Mouse (Mus musculus) heart, adult 2 months (tissue): ENCODE measurements around the gene Mansc1. TPM values are rescaled to one million over a fixed set of nuclear protein-coding genes. Genes with fewer than 3 reads are reported as not detected.

Experiments
- DNase-seq, 2 experiments: peaks; one replicate each; pipeline ENCODE4 v3.0.0; 2021
- H3K27ac ChIP-seq: fragments of 200-600 bp; 2 replicates; pipeline ENCODE4 v1.8.1; 2022
- H3K27me3 ChIP-seq: fragments of 200-500 bp; 2 replicates; pipeline ENCODE4 v1.6.1; 2012; ENCODE audit warnings: mild to moderate bottlenecking, low read length, inconsistent platforms, mixed read lengths; ENCODE audit not compliant: control insufficient read depth, insufficient read depth
- H3K36me3 ChIP-seq: fragments of 200-500 bp; 2 replicates; pipeline ENCODE4 v1.6.1; 2012; ENCODE audit warnings: low read length, inconsistent platforms; ENCODE audit not compliant: control insufficient read depth, insufficient read depth
- H3K4me1 ChIP-seq: fragments of 200-500 bp; 2 replicates; pipeline ENCODE4 v1.6.1; 2011; ENCODE audit warnings: low read length; ENCODE audit not compliant: control insufficient read depth, insufficient read depth
- H3K4me3 ChIP-seq: fragments of 200-600 bp; 2 replicates; pipeline ENCODE4 v1.8.1; 2022
- H3K79me2 ChIP-seq: fragments of 200-500 bp; replicated peaks from 2 replicates; pipeline ENCODE4 v1.6.1; 2012; ENCODE audit warnings: mild to moderate bottlenecking, inconsistent platforms, low read length, moderate library complexity, mixed read lengths; ENCODE audit not compliant: control insufficient read depth, insufficient read depth
- H3K9ac ChIP-seq: fragments of 200-500 bp; 2 replicates; pipeline ENCODE4 v1.6.1; 2012; ENCODE audit warnings: low read depth, mild to moderate bottlenecking, control low read depth, inconsistent platforms, low read length, mixed read lengths
- CTCF ChIP-seq: fragments of 200-600 bp; IDR thresholded peaks from 2 replicates; pipeline ENCODE4 v1.8.1; 2022; ENCODE audit warnings: antibody characterized with exemption, mild to moderate bottlenecking, moderate library complexity
- EP300 ChIP-seq: fragments of 200-500 bp; IDR thresholded peaks from 2 replicates; pipeline ENCODE4 v1.6.1; 2011; ENCODE audit warnings: low read depth, low read length, control low read depth; ENCODE audit not compliant: insufficient read depth
- POLR2A ChIP-seq: fragments of 200-500 bp; IDR thresholded peaks from 2 replicates; pipeline ENCODE4 v1.6.1; 2011; ENCODE audit warnings: mild to moderate bottlenecking, low read depth, low read length, control low read depth; ENCODE audit not compliant: insufficient read depth
- WGBS: fragments of 180-500 bp; shearing (Covaris S2); methylation state at CpG from one replicate; pipeline ENCODE4 v1.1.7; 2018; 5-methylcytosine and 5-hydroxymethylcytosine counted together
- intact Hi-C: fragments of 180-260 bp; cut with DNase I; formaldehyde crosslinking; loops from one replicate; pipeline ENCODE4 v1.15.1; 2025
- polyA plus RNA-seq: library from polyadenylated mRNA; depleted of rRNA; stranded (reverse); fragments of >200 nt; gene quantifications from 2 replicates; pipeline ENCODE4 v1.2.3, GENCODE M21; 2012
- total RNA-seq, 2 experiments: library from RNA; stranded (reverse); gene quantifications; 2 replicates each; pipeline ENCODE4 v1.2.3; 2021

Mansc1 gene
- total and polyA plus RNA-seq, 3 experiments: 4.3 to 5.5 (median 4.5) TPM

- intact Hi-C loops: loop anchor here (2.0 kb wide), 1 partner anchor 27 kb away; no protein-coding TSS in a partner anchor
Observed at GRCm38 (mm10) chr6:134641738-134642446, 9.6 kb upstream of the Mansc1 start.

GRCm38 (mm10) chr6:134640485-134641475 is 8.5 kb upstream of the Mansc1 start:
- Histone ChIP-seq H3K36me3 (no peaks in the 10 kb centered on the region), H3K27me3 (no peaks in the 10 kb centered on the region), H3K27ac (peak overlapping the region; percentile 88), H3K4me1 (no peaks in the 10 kb centered on the region), H3K79me2 (no peaks in the 10 kb centered on the region), H3K9ac (peak overlapping the region; percentile 96), H3K4me3 (peak overlapping the region; percentile 95)
- intact Hi-C loops: loop anchor here (2.0 kb wide), 1 partner anchor 26 kb away; no protein-coding TSS in a partner anchor
- peak; percentile 93 to 95 for DNase-seq
- 3% methylated on average over 65 of the region's 65 CpGs for WGBS
- TF ChIP-seq CTCF (peak; percentile 73), POLR2A (peak; percentile 48; the same call in 1 of the 2 replicates), EP300 (no peak)

More at GRCm38 (mm10) chr6:134641738-134642446, 9.6 kb upstream of the Mansc1 start:
- Histone ChIP-seq H3K79me2 (no peaks in the 10 kb centered on the region), H3K27me3 (no peaks in the 10 kb centered on the region), H3K36me3 (no peaks in the 10 kb centered on the region), H3K4me3 (no peak overlapping the region; the same call in 1 of the 2 replicates), H3K9ac (no peak overlapping the region), H3K4me1 (no peaks in the 10 kb centered on the region), H3K27ac (peak overlapping the region; percentile 88; the same call in 1 of the 2 replicates)
- TF ChIP-seq POLR2A (no peak), EP300 (no peak), CTCF (no peak)
- no peak for DNase-seq
- 74% methylated on average over 9 of the region's 9 CpGs for WGBS

- 80% methylated on average over 1 of the region's 1 CpGs for WGBS
- Histone ChIP-seq H3K4me1 (no peaks in the 10 kb centered on the region), H3K79me2 (no peaks in the 10 kb centered on the region), H3K27me3 (no peaks in the 10 kb centered on the region), H3K9ac (no peak overlapping the region), H3K4me3 (no peak overlapping the region), H3K27ac (no peak overlapping the region), H3K36me3 (no peaks in the 10 kb centered on the region)
- intact Hi-C loops: loop anchor here (2.0 kb wide), 1 partner anchor 25 kb away; no protein-coding TSS in a partner anchor
- TF ChIP-seq EP300 (no peak), CTCF (no peak), POLR2A (no peak)
- no peak for DNase-seq
Observed at GRCm38 (mm10) chr6:134639900-134640299, 7.6 kb upstream of the Mansc1 start.

- DNase-seq: no peak
- intact Hi-C loops: no loop called here
- Histone ChIP-seq H3K27me3 (no peaks in the 10 kb centered on the region), H3K9ac (no peak within 1 kb of the TSS), H3K79me2 (no peaks in the 10 kb centered on the region), H3K27ac (no peak within 1 kb of the TSS), H3K4me3 (no peak within 1 kb of the TSS), H3K4me1 (no peaks in the 10 kb centered on the region), H3K36me3 (no peaks in the 10 kb centered on the region)
- WGBS: 92% methylated on average over 3 of the region's 3 CpGs
- TF ChIP-seq CTCF (no peak), POLR2A (no peak), EP300 (no peak)
Observed at GRCm38 (mm10) chr6:134639210-134639609, 6.9 kb upstream of the Mansc1 start, which contains the start of gene Borcs5. TSS of gene Borcs5 (plus strand) at chr6:134639510.

GRCm38 (mm10) chr6:134636476-134636875 is 4.2 kb upstream of the Mansc1 start:
- H3K4me1 ChIP-seq: peaks cover 3% of the 10 kb centered on the region; the same call in 1 of the 2 replicates
- no peak overlapping the region for H3K4me3 ChIP-seq
- H3K79me2 ChIP-seq: no peaks in the 10 kb centered on the region
- no peak for TF ChIP-seq POLR2A
- no peak for TF ChIP-seq EP300
- TF ChIP-seq CTCF: no peak
- no peaks in the 10 kb centered on the region for H3K36me3 ChIP-seq
- 75% methylated on average over 4 of the region's 4 CpGs for WGBS
- H3K27me3 ChIP-seq: no peaks in the 10 kb centered on the region
- intact Hi-C loops: no loop called here
- DNase-seq: no peak
- no peak overlapping the region for H3K27ac ChIP-seq
- no peak overlapping the region for H3K9ac ChIP-seq
